Mouse (Mus musculus) liver, embryonic 11.5 days (tissue): Measurements from ENCODE around the gene 2610528J11Rik. TPM values are rescaled to one million over a fixed set of nuclear protein-coding genes. Genes with fewer than 3 reads are reported as not detected.
"Not testable (repeated sequence)": the region's sequence is repeated elsewhere in the genome, so short reads cannot be mapped to it uniquely, and the experiment has no call there.

Experiments used
- ATAC-seq: fragments of 200-750 bp; cut with Nextera tagmentation; replicated peaks from 2 replicates; pipeline ENCODE4 v1.8.0; 2017; ENCODE audit warnings: moderate number of reproducible peaks, mild to moderate bottlenecking, moderate TSS enrichment, moderate library complexity; ENCODE audit not compliant: low FRiP score
- DNase-seq: peaks from one replicate; pipeline ENCODE4 v3.0.0-alpha.2; 2017; ENCODE audit warnings: low spot score
- H3K27ac ChIP-seq: fragments of 300-500 bp; sonication (generic); 2 replicates; pipeline ENCODE4 v1.5.1; 2014; ENCODE audit warnings: mild to moderate bottlenecking, low read depth, low read length, control low read depth
- H3K27me3 ChIP-seq: fragments of 300-500 bp; sonication (generic); replicated peaks from 2 replicates; pipeline ENCODE4 v1.6.1; 2014; ENCODE audit warnings: low read length, mixed read lengths; ENCODE audit not compliant: control insufficient read depth, insufficient read depth
- H3K36me3 ChIP-seq: fragments of 300-500 bp; sonication (generic); 2 replicates; pipeline ENCODE4 v1.6.1; 2014; ENCODE audit warnings: mild to moderate bottlenecking, low read length, moderate library complexity, mixed read lengths; ENCODE audit not compliant: control insufficient read depth, insufficient read depth
- H3K4me1 ChIP-seq: fragments of 300-500 bp; sonication (generic); replicated peaks from 2 replicates; pipeline ENCODE4 v1.6.1; 2014; ENCODE audit warnings: low read length, mixed read lengths; ENCODE audit not compliant: control insufficient read depth, insufficient read depth
- H3K4me2 ChIP-seq: fragments of 300-500 bp; sonication (generic); 2 replicates; pipeline ENCODE4 v1.6.1; 2014; ENCODE audit warnings: mild to moderate bottlenecking, control low read depth, moderate library complexity
- H3K4me3 ChIP-seq: fragments of 300-500 bp; sonication (generic); 2 replicates; pipeline ENCODE4 v1.5.1; 2014; ENCODE audit warnings: low read depth, low read length, control low read depth
- H3K9ac ChIP-seq: fragments of 300-500 bp; sonication (generic); 2 replicates; pipeline ENCODE4 v1.6.1; 2014; ENCODE audit warnings: low read depth, low read length, control low read depth
- H3K9me3 ChIP-seq: fragments of 300-500 bp; sonication (generic); 2 replicates; pipeline ENCODE4 v1.6.1; 2016; ENCODE audit warnings: low read length, inconsistent platforms, mixed read lengths; ENCODE audit not compliant: control insufficient read depth
- WGBS: fragments of 180-500 bp; shearing (Covaris S2); extraction: QIAGEN DNeasy Blood & Tissue Kit; methylation state at CpG from one replicate; pipeline ENCODE4 v1.1.7; 2014; 5-methylcytosine and 5-hydroxymethylcytosine counted together
- polyA plus RNA-seq: library from polyadenylated mRNA; unstranded; fragments of >200 nt; fragmentation: Nextera tagmentation; extraction: Ambion mirVana; gene quantifications from 2 replicates; pipeline ENCODE4 v1.2.1, GENCODE M21; 2014

2610528J11Rik gene
- polyA plus RNA-seq, 1 experiment from 2014 or later = 4.8 TPM

DNA sequence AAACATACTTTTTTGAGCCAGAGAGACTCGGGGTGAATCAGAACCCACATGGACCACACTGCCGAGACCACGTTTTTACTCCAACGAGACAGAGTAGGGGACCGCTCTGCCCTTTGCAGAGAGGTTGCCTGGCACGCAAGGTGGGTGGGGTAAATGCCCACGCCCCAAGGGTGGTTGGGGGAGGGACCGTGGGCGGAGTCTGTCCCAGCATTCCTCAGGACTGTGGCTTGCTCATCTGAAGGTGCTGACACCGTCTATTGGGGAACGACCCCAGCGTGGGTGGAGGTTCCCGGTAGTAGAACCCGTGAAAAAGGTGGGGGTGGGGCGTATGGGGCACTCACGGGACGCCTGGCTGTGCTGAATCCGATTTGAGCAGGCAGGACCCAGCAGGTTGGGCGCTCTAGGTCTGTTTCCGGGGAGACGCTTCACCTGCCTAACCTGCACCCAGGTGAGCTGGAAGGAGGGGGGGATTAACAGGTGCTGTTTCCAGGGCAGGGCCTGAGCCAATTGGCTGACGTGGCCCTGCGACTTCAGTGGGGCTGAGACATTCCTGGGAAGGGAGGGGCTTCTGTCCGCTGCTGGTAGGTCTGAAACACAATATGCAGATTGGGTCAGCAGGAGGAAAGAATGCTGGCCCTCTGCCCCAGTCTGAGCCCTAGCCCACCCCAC, 16.9 kb downstream of the 2610528J11Rik start, which contains the start of gene Tmem125:
TSS of gene Tmem125 (minus strand) at position 453 of the 669 bp plus-strand sequence.
- Histone ChIP-seq H3K4me2 (peak within 1 kb of the TSS; percentile 76), H3K36me3 (no peaks in the 10 kb centered on the region), H3K27ac (peak within 1 kb of the TSS; percentile 54; the same call in 1 of the 2 replicates), H3K4me3 (peak within 1 kb of the TSS; percentile 45), H3K9me3 (no peaks in the 10 kb centered on the region), H3K4me1 (0 out of 2 replicates have a peak, but pooled peaks cover 2% of the 10 kb centered on the region), H3K27me3 (no peaks in the 10 kb centered on the region; the same call in 1 of the 2 replicates), H3K9ac (peak within 1 kb of the TSS; percentile 42)
- ATAC-seq (peak; percentile 82), DNase-seq (peak; percentile 50)
- 3% methylated on average over 24 of the region's 24 CpGs for WGBS

DNA sequence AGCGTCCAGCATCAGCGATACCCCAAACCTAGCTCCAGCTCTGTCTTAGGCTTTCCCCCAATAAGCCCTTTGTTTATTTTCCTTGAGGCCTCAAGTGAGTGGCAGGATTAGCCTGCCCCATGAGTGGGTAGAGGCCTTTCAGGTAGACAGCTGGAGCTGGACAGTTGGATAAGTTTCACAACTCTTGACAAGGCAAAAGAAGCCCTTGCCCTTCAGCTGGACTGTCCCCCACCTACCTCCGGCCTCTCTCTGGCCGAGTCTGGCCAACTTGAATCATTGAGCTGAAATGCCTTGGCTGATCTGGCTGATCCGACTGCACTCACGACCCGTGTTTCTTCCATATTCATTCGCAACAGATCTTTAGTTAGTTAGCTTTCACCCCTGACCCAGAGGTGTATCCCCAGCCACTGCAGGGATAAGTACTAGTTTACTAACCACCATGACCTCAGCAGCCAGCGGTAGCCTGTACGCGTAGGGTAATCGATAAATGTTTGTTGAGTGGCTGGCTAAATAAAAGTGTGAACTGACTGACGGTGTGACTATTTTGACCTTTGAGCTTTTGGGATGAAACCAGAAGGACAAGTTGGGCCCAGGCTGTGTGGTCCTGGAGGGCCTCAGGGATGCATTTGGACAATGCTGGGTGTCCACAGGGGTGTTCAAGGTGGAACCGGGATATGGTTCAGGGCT, 17.8 kb downstream of the 2610528J11Rik start:
- no peaks in the 10 kb centered on the region for H3K36me3 ChIP-seq

GRCm38 (mm10) chr4:118547424-118548129, 20.8 kb downstream of the 2610528J11Rik start:
- H3K9ac ChIP-seq, H3K36me3 ChIP-seq, ATAC-seq, H3K27ac ChIP-seq, H3K27me3 ChIP-seq, H3K4me3 ChIP-seq, H3K4me1 ChIP-seq, H3K4me2 ChIP-seq, DNase-seq, H3K9me3 ChIP-seq: not testable (repeated sequence)
- 86% methylated on average over 22 of the region's 23 CpGs for WGBS

More for the DNA sequence above, 17.8 kb downstream of the 2610528J11Rik start:
- no peak overlapping the region for H3K9ac ChIP-seq
- WGBS = 70% methylated on average over 14 of the region's 14 CpGs
- peak overlapping the region; percentile 76 for H3K4me2 ChIP-seq
- H3K4me1 ChIP-seq = 0 out of 2 replicates have a peak, but pooled peaks cover 2% of the 10 kb centered on the region
- peak overlapping the region; percentile 54; the same call in 1 of the 2 replicates for H3K27ac ChIP-seq
- DNase-seq = no peak
- no peaks in the 10 kb centered on the region; the same call in 1 of the 2 replicates for H3K27me3 ChIP-seq
- peak; percentile 1 for ATAC-seq
- H3K9me3 ChIP-seq = no peaks in the 10 kb centered on the region
- H3K4me3 ChIP-seq = peak overlapping the region; percentile 45; the same call in 1 of the 2 replicates

- H3K27me3 ChIP-seq, H3K4me1 ChIP-seq, H3K4me3 ChIP-seq, H3K4me2 ChIP-seq, H3K36me3 ChIP-seq, H3K27ac ChIP-seq, ATAC-seq, H3K9me3 ChIP-seq, H3K9ac ChIP-seq: not testable (repeated sequence)
- 83% methylated on average over 10 of the region's 10 CpGs for WGBS
- peak; percentile 86 for DNase-seq
These were observed 21.3 kb downstream of the 2610528J11Rik start for GRCm38 (mm10) chr4:118548130-118548480.

DNA sequence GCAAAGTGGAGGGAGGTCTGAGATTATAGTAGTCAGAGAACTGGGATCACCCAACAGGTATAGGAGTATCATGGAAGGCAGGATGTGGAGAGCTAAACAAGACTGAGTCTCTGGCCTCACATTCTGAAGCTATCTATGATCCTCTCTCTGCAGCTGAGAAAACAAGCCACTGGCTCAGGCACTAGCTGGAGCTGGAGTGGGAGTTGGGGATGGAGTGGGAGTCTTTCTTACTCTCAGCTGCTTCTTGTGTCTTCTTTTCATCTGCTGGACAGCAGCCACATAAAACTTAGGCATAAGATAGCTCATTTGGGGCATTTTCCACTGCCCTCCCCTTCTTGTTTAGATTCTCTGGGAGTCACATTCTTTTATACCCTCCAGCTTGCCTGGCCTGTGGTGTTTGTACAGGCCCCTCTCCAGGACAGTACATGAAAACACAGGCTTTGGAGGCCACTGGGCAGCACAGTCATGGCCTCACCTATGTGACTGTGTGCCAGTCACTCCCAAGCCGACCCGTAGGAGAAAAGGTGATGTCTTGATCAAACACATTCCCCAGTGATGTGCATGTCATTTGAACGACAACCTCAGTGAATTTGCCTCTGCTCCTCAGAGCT, 26.3 kb downstream of the 2610528J11Rik start:
- H3K36me3 ChIP-seq = no peaks in the 10 kb centered on the region
- H3K4me1 ChIP-seq = no peaks in the 10 kb centered on the region
- no peak overlapping the region for H3K9ac ChIP-seq
- no peaks in the 10 kb centered on the region for H3K9me3 ChIP-seq
- WGBS = 70% methylated on average over 3 of the region's 3 CpGs
- no peak for DNase-seq
- H3K4me2 ChIP-seq = no peak overlapping the region
- no peak overlapping the region for H3K4me3 ChIP-seq
- no peak overlapping the region for H3K27ac ChIP-seq
- no peaks in the 10 kb centered on the region for H3K27me3 ChIP-seq
- no peak for ATAC-seq

GRCm38 (mm10) chr4:118564062-118564925, 37.5 kb downstream of the 2610528J11Rik start:
- H3K36me3 ChIP-seq = no peaks in the 10 kb centered on the region
- no peak for DNase-seq
- WGBS = 78% methylated on average over 13 of the region's 13 CpGs

DNA sequence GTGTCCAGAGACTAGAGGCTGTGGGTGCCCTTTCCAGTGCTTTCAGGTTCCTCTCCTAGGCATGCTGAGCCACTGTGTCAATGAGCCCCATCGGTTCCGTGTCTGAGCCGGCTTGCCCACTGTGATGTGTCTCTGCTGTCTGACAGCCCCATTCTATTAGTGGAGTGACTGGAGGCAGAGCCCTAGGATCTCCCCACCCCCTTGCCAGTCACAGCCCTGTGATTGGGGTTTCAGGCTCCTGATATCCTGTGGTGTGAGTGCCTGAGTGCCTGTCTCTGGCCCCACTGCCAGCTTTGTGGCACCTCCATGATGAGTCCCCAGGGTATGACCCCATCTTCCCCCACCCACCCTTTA, 38.1 kb downstream of the 2610528J11Rik start:
- WGBS = 83% methylated on average over 3 of the region's 3 CpGs
- no peak overlapping the region for H3K9ac ChIP-seq
- ATAC-seq = no peak

More at GRCm38 (mm10) chr4:118564062-118564925, 37.5 kb downstream of the 2610528J11Rik start:
- Histone ChIP-seq H3K4me2 (no peak overlapping the region), H3K9ac (no peak overlapping the region), H3K9me3 (no peaks in the 10 kb centered on the region), H3K27ac (no peak overlapping the region), H3K27me3 (no peaks in the 10 kb centered on the region), H3K4me1 (peaks cover 4% of the 10 kb centered on the region; the same call in 1 of the 2 replicates), H3K4me3 (no peak overlapping the region)
- ATAC-seq = no peak

More for the DNA sequence above, 38.1 kb downstream of the 2610528J11Rik start:
- H3K4me2 ChIP-seq = no peak overlapping the region
- H3K36me3 ChIP-seq = no peaks in the 10 kb centered on the region
- H3K9me3 ChIP-seq = no peaks in the 10 kb centered on the region
- peaks cover 4% of the 10 kb centered on the region; the same call in 1 of the 2 replicates for H3K4me1 ChIP-seq
- no peaks in the 10 kb centered on the region for H3K27me3 ChIP-seq
- DNase-seq = no peak
- H3K4me3 ChIP-seq = no peak overlapping the region
- H3K27ac ChIP-seq = no peak overlapping the region
